Mouse (Mus musculus): ENCODE measurements around the gene Klrb1a. TPM values are rescaled to one million over a fixed set of nuclear protein-coding genes. Genes with fewer than 3 reads are reported as not detected.

Klrb1a gene
- polyA plus RNA-seq, 1 experiment from 2014 or later: not detected

Other genes with a start within 250 kb of the Klrb1a start
- gene Tex52, start 248.1 kb downstream of the Klrb1a start, polyA plus RNA-seq (2014; fragmentation: Nextera tagmentation; extraction: Ambion mirVana): 0.30 and 0.39 TPM in 2 replicates
- gene Gm44596, start 248.0 kb downstream of the Klrb1a start, polyA plus RNA-seq (2014; fragmentation: Nextera tagmentation; extraction: Ambion mirVana): not detected in 2 replicates
- 5.8 and 7.4 TPM in 2 replicates for gene Nrip2, start 224.2 kb downstream of the Klrb1a start, polyA plus RNA-seq (2014; fragmentation: Nextera tagmentation; extraction: Ambion mirVana)
- gene Itfg2, start 198.6 kb downstream of the Klrb1a start, polyA plus RNA-seq (2014; fragmentation: Nextera tagmentation; extraction: Ambion mirVana): 33.4 and 39.0 TPM in 2 replicates
- 392 and 413 TPM in 2 replicates for gene Fkbp4, start 184.9 kb downstream of the Klrb1a start, polyA plus RNA-seq (2014; fragmentation: Nextera tagmentation; extraction: Ambion mirVana)
- 0.07 and 0.10 TPM in 2 replicates for gene Pzp, start 96.8 kb downstream of the Klrb1a start, polyA plus RNA-seq (2014; fragmentation: Nextera tagmentation; extraction: Ambion mirVana)
- gene A2ml1, start 41.9 kb downstream of the Klrb1a start, polyA plus RNA-seq (2014; fragmentation: Nextera tagmentation; extraction: Ambion mirVana): 3.8 and 4.4 TPM in 2 replicates
- gene Clec2h, start 38.9 kb upstream of the Klrb1a start, polyA plus RNA-seq (2014; fragmentation: Nextera tagmentation; extraction: Ambion mirVana): not detected in 2 replicates
- gene Klrb1, start 99.5 kb upstream of the Klrb1a start, polyA plus RNA-seq (2014; fragmentation: Nextera tagmentation; extraction: Ambion mirVana): not detected in 2 replicates
- gene Klrb1c, start 165.7 kb upstream of the Klrb1a start, polyA plus RNA-seq (2014; fragmentation: Nextera tagmentation; extraction: Ambion mirVana): not detected in 2 replicates
- gene Gm44511, start 202.8 kb upstream of the Klrb1a start, polyA plus RNA-seq (2014; fragmentation: Nextera tagmentation; extraction: Ambion mirVana): not detected in 2 replicates
- gene Klrb1b, start 202.8 kb upstream of the Klrb1a start, polyA plus RNA-seq (2014; fragmentation: Nextera tagmentation; extraction: Ambion mirVana): 0.29 and 0.34 TPM in 2 replicates

Data from stomach, embryonic 14.5 days (tissue).